Mouse (Mus musculus) lung, postnatal 25 days (tissue): ENCODE measurements at regions not wholly inside any gene's neighbourhood (a gene's known extent, or its start where the extent isn't known, plus 50 kb on each side); places are given as distances from the start of the nearest gene placed in this dataset.

ENCODE experiments used
- DNase-seq: peaks from one replicate; pipeline ENCODE4 v3.0.0; 2022; ENCODE audit warnings: low spot score

- no peak for DNase-seq
These were observed 523.7 kb downstream of the Tbc1d22a start for GRCm38 (mm10) chr15:86737945-86738344.

DNA sequence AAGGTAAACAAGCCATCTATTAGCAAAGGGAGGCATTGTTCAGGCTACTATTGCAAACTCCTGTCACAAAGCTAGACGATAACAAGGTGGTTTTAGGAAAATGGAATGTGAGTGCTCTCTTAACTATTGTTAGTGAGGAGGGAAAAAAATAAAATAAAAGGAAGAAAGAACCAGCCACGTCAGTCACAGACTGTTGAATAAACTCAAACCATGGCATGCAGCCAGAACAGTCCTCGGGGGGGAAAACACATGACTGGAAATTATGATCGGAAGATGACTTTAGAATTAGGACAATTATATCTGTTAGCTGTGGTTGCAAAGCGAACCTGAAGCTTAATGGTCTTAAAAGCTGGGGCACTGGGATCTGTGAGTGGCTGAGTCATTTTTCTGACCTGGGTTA is 524.1 kb downstream of the Tbc1d22a start:
- DNase-seq: no peak

GRCm38 (mm10) chr15:86738776-86739175 is 524.5 kb downstream of the Tbc1d22a start:
- DNase-seq: no peak

DNA sequence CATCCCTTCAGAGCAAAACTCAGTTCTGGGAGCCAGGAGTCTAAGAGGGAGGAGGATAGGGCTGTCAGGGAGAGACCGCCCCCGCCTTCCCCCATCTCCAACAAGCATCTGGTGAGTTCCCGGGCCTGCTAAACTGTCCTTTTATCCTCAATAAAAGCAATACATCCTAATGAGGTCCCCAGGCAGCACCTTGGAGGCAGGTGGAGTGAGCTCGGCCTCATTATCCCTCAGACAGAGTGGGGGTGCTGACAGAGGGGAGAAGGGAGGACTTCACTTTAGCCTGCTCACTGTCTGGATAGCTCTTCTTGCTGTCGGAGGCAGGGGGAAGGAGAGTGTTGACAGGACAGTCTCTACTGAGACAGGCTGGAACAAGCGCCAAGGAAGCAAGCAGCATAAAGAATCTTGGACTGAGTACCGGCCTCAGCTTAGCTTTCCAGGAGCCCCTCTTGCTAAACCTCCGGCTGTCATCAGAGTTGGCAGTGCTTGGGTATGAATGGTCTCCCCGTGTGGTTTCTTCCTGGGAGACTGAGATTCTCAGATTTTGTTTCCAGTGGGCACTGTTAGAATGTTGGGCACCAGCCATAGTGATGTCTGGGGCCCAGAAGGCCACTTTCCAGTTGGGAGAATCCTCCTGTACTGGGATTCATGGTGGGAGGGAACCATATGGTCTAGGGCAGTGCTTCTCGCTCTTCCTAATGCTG is 537.3 kb downstream of the Tbc1d22a start:
- DNase-seq: no peak

DNA sequence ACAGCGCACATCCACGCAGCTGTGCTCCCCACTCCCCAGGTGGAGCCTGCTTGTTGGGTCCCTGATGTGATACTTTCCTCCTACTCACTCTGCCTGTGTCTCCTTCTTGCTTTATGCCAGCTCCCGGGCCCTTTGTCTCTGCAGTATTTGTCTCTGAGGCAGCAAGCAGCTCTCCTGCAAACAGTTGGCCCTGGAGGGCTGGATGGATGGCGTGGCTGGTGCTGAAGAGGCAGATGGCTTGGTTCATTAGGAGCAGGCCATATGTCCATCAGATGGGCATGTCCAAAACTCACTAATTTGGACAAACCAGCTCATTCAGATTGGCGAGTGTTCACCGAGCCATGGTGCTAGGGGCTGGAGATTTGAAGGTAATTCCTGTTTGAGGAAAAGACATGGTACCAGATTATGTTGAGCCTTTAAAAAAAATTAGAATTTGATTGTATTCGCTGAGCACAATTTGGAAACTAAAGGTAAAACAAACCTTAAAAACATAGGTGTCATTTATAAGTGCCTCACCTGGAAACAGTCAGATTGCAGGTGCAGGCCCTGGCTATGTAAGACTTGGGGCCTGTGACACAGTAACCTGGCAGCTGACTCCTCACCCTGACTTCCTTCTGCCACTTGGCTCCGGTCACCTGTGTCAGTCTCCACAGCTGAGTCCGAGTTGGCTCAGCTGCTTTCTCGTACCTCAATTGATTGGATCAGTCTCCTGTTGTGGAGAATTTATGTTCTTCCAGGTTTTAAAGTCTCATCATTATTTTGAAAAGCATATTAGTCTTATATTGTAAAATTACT is 549.5 kb downstream of the Tbc1d22a start:
- DNase-seq: no peak

DNA sequence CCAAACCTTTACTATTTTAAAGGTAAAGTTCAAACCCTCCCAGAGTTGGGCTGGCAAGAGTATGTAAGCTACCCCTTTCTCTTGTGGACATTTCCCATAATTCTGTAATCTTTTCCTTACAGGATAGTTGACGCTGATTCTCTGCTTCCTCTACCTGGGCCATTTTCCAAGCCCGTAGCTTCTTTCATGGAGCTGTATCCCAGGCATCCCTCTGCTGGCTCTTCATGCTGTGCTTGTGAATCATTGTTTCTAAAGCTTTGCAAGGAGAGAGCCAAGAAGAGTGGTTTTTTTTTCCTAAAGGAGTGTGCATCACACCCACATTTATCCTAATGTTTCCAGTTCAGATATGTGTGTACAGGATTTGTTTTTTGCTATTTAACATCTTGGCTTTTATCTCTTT is 553.4 kb downstream of the Tbc1d22a start:
- no peak for DNase-seq

DNA sequence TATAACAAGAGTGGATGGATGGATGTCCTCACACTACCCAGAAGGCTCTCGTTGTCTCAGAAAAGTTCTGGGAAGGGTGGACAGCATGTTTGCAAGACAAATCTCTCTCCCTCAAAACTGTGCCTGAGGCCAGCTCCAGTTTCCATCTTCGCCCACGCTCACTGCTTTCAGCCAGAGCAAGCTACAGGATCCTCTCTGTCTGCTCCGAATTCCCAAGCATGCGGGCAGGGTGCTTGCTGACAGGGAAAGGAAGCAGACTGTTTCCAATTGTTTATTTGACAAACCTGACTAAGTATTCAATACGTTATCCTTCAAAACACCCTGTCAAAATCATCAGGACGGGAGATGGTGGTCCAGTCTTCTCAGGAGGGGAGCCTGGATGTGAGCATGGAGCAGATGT is 558.8 kb downstream of the Tbc1d22a start:
- no peak for DNase-seq

GRCm38 (mm10) chr15:86777998-86778397 is 563.7 kb downstream of the Tbc1d22a start:
- no peak for DNase-seq

- no peak for DNase-seq
These were observed 566.9 kb downstream of the Tbc1d22a start for GRCm38 (mm10) chr15:86781160-86781559.

GRCm38 (mm10) chr15:86794716-86795115 is 580.5 kb downstream of the Tbc1d22a start:
- DNase-seq: no peak

GRCm38 (mm10) chr15:86798474-86799178 is 584.4 kb downstream of the Tbc1d22a start:
- DNase-seq: no peak

- no peak for DNase-seq
These were observed 593.2 kb downstream of the Tbc1d22a start for GRCm38 (mm10) chr15:86807296-86808080.

- DNase-seq: no peak
These were observed 597.6 kb downstream of the Tbc1d22a start for GRCm38 (mm10) chr15:86811821-86812220.

DNA sequence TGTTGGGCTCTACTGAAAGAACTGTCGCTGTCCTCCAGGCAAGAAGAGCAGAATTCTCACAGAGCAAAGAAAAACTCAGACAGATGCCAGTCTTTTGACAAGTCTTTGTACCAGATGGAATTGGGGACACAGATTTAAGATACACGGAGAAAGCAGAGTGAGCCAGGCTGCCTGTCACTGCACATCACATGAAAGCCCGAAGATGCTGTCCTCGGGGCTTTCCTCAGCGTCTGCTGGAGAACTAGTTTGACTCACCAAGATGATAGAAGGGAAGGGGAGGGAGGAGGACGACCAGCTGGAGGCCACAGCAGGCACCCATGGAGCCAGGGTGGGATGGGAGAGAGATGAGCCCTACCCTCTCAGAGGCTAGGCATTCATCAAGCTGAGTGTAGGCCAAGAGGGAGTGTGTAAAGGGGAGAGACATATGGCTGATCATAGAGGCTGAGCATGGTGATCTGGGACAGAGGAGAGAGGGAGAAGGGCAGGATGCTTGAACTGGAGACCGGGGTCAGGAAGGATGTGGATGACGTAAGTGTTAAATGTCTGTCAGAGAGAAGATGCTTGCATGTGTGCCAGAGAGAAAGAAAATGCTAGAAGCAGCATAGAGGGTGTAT is 600.7 kb downstream of the Tbc1d22a start:
- no peak for DNase-seq

GRCm38 (mm10) chr15:86835996-86836395 is 621.7 kb downstream of the Tbc1d22a start:
- DNase-seq: no peak

DNA sequence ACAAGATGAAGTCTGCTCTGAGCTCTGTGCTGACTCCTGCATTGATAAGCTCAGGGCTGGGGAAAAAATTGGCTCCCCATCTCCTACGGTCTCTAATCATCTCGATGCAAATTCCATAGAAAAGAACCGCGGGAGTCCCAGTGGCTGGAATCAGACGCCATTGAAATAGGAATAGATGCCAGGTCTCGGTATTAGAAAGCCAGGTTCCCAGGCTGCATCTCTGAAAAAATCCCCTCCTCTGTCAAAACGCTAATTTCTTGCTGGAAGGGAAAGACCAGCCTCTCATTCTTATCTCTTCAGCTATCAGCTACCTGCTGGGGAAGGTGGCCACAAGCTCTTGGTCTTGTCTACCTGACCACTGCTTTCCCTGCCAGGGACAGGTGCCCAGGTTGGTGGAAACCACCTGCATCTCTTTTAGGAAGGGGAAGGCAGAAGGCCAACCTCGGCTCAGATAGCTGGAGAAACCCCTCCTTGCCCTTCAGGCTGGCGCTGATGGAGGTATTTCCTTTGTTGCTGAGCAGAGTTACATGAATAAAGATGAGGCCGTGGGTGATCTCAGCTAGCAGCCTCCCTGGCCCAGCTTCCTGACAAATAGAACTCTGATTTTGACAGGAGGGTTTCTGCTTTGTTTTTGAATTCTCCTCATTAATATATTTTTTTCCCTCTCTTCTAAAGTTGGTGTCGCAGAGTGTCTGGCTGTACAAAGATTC is 638.1 kb downstream of the Tbc1d22a start:
- no peak for DNase-seq

- DNase-seq: no peak
These were observed 644.2 kb downstream of the Tbc1d22a start for GRCm38 (mm10) chr15:86858356-86858906.

DNA sequence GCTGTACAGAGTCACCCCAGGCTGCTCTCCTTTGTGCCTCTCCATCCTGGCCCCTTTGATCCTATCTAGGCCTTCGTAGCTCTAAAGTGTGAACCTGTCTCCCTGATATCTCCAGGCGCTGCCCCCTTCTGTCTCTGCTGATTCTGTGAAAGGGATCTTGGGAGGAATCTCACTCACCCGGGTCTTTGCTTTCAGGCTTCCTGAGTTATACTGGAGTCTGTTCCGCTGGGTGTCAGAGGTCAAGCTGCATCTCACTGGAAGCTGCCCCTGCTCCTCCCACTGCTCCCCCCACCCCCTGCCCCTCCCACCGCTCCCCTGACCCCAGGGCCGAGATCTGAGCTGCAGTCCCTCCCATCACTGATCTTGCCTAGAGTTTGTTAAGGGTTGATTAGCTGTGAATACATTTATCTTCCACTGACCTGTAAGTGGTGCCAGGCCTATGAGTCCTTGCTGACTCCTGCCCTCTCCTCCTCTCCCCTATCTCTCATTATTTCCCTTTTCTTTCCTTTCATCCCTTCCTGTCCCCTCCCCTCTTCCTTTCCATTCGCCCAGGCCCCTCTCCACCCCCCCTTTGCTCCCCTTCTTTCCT is 661.6 kb downstream of the Tbc1d22a start:
- DNase-seq: no peak

DNA sequence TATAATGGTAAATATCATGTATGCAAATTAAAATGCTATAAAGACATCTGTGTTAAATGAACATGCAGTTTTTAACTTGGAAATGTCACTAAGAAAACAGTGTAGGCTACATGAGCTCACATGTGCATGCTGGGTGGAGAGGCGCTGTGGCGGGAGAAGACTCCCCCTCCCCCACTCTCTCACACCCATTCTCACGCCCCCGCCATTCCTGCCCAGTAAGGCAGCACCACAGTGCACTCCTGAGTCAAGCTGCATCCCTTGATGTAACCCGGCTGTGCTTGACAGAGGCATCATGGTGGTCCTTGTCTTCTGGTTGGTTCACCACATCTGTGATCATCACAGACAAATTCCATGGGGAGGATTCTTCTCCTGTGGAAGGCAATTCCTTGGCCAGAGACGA is 647.1 kb upstream of the Fam19a5 start:
- DNase-seq: no peak

- no peak for DNase-seq
These were observed 644.1 kb upstream of the Fam19a5 start for GRCm38 (mm10) chr15:86899961-86900360.
